Mouse (Mus musculus) bone marrow macrophage, adult 2 months (primary cell): ENCODE measurements at regions not wholly inside any gene's neighbourhood (a gene's known extent, or its start where the extent isn't known, plus 50 kb on each side); places are given as distances from the start of the nearest gene placed in this dataset.

Experiments used
- CTCF ChIP-seq: IDR thresholded peaks from 2 replicates; pipeline ENCODE4 v1.5.1; 2012; ENCODE audit warnings: low read depth, mild to moderate bottlenecking, low read length, moderate library complexity
- POLR2A ChIP-seq: IDR thresholded peaks from 2 replicates; pipeline ENCODE4 v1.6.1; 2012; ENCODE audit warnings: mild to moderate bottlenecking, low read depth, low read length, borderline replicate concordance

DNA sequence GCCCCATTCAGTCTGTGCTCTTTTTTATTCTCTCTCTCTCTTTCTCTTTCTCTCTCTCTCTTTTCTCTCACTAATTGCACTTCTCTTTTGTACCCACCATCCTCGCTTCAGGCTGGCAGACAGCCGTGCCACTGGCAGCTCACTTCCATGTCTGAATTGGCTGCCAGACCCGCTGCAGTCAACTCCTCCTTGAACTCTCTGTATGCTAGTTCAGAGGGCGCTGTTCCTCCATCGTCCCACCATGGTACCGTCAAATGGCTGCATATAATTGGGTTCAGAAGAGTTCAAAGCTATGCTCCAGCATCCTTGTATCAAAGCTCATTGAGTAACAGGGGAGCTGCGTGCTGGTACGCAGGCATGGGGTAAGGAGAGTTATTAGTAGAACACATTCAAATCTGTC is 520.7 kb upstream of the Nox3 start:
- no peak for TF ChIP-seq POLR2A
- no peak for TF ChIP-seq CTCF
